1 mouse cellular context compared by ENCODE assay signal in the genomic region with DNA sequence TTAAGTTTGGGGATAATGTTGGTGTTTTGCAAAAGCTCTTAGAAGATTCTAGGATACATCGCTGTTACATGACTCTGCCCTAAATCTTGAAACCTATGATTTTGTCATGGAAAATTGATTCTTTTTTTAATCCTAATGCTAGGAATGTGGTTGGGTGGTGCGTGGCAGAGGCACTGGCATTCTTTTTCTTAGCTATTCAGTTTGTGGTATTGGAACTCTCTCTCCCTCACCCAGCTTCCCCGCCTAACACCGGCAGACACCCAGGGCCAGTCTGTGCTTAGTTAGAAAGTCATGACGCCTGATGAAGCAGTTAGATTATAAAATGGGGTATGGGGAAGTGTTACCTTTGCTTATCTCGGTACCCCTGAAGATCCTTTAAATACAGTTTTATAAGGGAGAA.
TF ChIP-seq lines count a peak whose summit lies in the region.

No protein-coding gene starts in this region.

TF ChIP-seq in MEL, 35 proteins besides CTCF, POLR2A, EP300 and RAD21 (continued from another document):
- TF ChIP-seq JUND (IDR thresholded peaks at IDR 0.05; ENCODE audit: low read depth, low read length) (no peak), POLR2AphosphoS5 (IDR thresholded peaks at IDR 0.05; ENCODE audit: borderline replicate concordance, low read depth, low read length) (no peak), MXI1 (IDR thresholded peaks at IDR 0.05; ENCODE audit: low read depth, low read length) (no peak)
TF ChIP-seq in MEL: peak in this region for 1.
